Mouse (Mus musculus) stomach, postnatal 0 days (tissue): Measurements from ENCODE around the gene Dbi.

Source experiments
- CTCF ChIP-seq: IDR thresholded peaks from 2 replicates; pipeline ENCODE4 v1.5.1; 2016; ENCODE audit warnings: antibody characterized with exemption, low read depth, mild to moderate bottlenecking, moderate library complexity
- EP300 ChIP-seq: optimal IDR thresholded peaks from 2 replicates; pipeline ENCODE3; 2016; ENCODE audit warnings: antibody characterized with exemption

- TF ChIP-seq CTCF (no peak), EP300 (no peak)
Measured at GRCm38 (mm10) chr1:120126318-120126717, 5.4 kb upstream of the Dbi start.
